Mouse (Mus musculus) MEL-GATA-1-ER (cell line): ENCODE measurements at regions not wholly inside any gene's neighbourhood (a gene's known extent, or its start where the extent isn't known, plus 50 kb on each side); places are given as distances from the start of the nearest gene placed in this dataset.

ENCODE experiments used
- DNase-seq: peaks from one replicate; pipeline ENCODE4 v3.0.0-alpha.2; 2012; ENCODE audit warnings: low read depth; ENCODE audit errors: extremely low read depth

- DNase-seq = no peak
Observed at GRCm38 (mm10) chr14:46077406-46078131, 301.6 kb upstream of the Gm15217 start.

- no peak for DNase-seq
Observed at GRCm38 (mm10) chr14:46082646-46083045, 296.6 kb upstream of the Gm15217 start.

- no peak for DNase-seq
Observed at GRCm38 (mm10) chr14:46088968-46089691, 290.1 kb upstream of the Gm15217 start.

DNA sequence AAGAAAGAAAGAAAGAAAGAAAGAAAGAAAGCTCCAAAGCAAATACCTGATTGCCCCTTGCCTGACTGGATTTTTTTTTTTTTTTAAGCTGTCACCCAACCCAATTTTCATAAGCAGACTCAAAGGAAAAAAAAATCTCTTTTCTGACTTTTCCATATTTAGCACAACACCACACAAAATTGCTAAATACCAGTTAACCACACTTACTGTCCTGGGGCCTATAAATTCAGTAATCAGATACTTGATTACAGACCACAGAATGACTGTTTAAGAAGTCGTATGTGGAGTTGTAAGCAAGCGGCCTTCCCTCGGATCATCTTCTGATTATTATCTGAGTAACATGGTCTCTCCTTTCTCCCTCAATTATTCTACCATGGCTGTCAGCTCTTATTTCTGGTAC is 263.3 kb upstream of the Gm15217 start:
- no peak for DNase-seq

- DNase-seq = no peak
Observed at GRCm38 (mm10) chr14:46126541-46126940, 252.7 kb upstream of the Gm15217 start.

DNA sequence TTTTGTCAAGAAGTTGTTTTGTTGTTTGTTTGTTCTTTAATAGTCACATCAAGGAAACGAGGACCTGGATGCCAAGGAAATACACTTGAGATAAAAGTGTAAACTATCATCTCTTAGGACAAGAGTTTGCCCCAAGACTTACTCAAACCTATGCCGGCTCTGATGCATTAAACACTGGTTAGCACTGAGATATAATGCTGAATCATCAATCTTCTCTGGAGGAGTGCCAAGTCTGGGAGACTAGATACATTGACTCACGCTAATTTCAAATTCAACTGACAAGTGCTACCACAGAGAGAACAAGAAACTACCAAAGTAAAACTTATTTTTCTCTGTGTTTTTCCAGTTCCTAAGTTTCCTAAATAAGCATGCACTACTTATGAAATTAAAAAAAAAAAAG is 249.5 kb upstream of the Gm15217 start:
- no peak for DNase-seq

GRCm38 (mm10) chr14:46144175-46144574 is 235.0 kb upstream of the Gm15217 start:
- DNase-seq = no peak

DNA sequence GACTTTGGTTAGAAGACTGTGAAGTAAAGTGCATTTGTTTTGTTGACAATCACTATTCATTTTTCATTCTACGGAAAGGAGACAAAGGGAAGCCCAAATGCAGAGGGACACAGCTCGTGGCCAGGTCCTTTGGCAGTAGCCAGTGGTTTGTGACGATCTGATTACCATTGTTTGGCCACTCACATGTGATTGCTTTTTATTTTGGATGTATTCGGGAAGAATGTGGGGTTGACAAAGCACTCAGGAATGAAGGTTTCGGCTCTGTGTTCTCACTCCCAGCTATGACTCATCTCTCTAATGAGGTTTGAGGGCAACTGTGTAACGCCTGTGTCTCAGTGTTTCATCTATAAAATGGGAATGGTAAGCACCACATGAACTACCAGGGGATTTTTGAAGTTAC is 234.5 kb upstream of the Gm15217 start:
- no peak for DNase-seq

DNA sequence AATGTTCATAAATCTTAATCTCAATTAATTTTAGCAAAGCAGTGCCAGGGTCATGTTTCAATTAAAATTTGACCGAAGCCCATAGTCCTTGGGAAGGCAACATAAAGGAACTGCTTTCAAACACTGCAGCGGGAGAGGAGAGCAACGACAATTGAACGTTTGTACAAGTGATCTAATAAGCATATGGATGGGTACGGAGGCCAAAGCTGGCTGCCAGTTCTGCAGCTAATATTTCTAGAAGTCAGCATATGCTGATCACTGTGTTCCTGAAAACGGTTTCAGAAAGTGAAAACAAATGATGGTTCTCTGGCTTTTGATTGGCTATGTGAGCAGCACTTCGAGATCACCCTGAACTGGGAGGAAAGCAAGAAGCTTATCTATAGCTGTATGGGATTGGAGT is 233.6 kb upstream of the Gm15217 start:
- no peak for DNase-seq

DNA sequence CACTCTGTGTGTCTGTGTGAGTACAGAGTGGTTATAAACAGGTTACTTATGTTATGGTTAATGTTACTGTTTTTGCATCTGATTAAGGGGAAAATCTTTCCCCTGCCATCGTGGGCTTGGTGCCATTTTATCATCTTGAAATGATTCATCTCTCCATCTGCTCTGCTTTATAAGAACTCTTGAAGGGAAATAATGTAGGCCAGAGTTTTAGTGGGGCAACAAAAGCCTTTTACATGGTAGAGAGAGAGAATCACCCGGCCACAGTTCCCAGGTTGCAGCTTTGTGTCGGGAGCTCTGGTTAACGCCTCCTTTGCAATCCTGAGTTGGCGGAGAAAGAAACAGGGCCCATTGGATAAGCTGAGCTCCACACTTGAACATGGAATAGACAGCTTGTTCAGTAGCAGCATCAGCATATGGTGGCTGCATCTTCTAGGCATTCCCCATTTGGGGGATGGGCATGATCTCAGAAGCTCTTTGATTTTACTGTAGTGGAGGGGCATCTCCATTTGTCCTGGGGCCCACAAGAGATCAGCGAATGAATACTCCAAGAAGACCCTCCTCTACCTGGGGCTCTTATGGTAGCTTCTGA is 230.0 kb upstream of the Gm15217 start:
- no peak for DNase-seq

DNA sequence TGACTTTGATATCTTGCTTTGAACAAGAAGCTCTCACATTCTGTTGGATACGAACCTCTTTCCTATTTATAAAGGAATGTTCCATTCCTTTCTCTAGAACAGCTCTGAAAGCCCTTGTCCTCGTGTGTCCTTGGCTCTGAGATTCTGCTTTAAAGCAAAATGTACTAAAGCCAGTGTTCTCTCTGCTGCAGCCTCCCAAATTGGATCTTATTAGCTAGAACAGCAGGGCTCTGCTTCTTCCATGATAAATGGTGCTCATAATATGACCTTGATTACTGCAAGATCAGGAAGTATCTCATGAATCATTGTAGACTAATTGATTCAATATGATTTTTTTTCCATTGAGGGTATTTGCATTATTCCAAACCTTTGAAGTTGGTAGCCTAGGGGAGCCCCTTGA is 220.5 kb upstream of the Gm15217 start:
- no peak for DNase-seq

- DNase-seq = no peak
Observed at GRCm38 (mm10) chr14:46172181-46172874, 206.9 kb upstream of the Gm15217 start.

GRCm38 (mm10) chr14:46172875-46173324 is 206.3 kb upstream of the Gm15217 start:
- no peak for DNase-seq

GRCm38 (mm10) chr14:46174386-46174785 is 204.8 kb upstream of the Gm15217 start:
- no peak for DNase-seq

GRCm38 (mm10) chr14:46175291-46176216 is 203.7 kb upstream of the Gm15217 start:
- no peak for DNase-seq

GRCm38 (mm10) chr14:46179024-46179423 is 200.2 kb upstream of the Gm15217 start:
- DNase-seq = no peak

GRCm38 (mm10) chr14:46191639-46192399 is 187.4 kb upstream of the Gm15217 start:
- DNase-seq = no peak

DNA sequence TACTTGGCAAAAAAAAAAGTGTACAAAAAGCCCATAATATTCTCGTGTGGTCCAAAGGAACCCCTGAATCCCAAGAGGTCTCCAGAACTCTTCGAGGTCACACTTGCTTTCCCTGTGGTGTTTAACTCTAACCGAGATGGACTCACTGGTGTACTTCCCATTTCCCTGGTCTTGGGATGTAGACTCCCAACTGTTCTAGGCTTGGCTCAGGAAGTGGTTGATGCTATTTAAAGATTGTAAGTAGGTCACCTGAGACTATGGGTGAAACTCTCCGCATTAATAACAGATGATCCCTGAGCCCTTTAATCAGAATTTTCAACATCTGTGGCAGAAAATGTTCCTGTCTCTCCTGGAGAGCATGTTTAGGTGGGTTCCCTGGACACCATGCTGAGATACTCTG is 185.6 kb upstream of the Gm15217 start:
- no peak for DNase-seq

DNA sequence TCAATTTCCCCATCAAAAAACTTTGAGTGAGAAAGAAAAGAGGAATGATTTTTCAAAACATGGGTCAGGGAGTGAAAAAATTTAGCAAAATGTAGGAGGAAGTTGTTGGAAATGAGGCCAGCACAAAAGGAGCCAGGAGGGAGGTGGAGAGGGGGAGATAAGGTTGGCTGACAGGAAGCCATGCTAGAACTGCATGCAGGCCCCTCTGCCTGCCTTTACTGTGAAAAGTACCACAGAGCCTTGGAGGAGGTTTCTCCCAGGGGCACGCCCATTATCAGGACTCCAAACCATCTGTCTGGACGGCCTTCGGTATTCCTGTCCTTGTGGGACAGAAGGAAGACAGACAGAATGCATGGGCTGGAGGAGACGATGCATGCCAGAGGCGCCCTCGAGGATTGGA is 183.3 kb upstream of the Gm15217 start:
- no peak for DNase-seq

- no peak for DNase-seq
Observed at GRCm38 (mm10) chr14:46202818-46203217, 176.4 kb upstream of the Gm15217 start.
